Mouse (Mus musculus) urinary bladder, adult 18-20 months (tissue): ENCODE results near the gene Syt2.
A peak's percentile ranks its signal among the peaks of the same experiment; 100 is the strongest.

ENCODE experiments used
- DNase-seq, 2 experiments: peaks; one replicate each; pipeline ENCODE4 v3.0.0; 2022; ENCODE audit warnings: low spot score in 2 of 2, mixed read lengths in 2 of 2

Gene Syt2

GRCm38 (mm10) chr1:134741946-134742661 is 95.6 kb downstream of the Syt2 start:
- no peak for DNase-seq

- no peak for DNase-seq
Observed at GRCm38 (mm10) chr1:134745648-134746047, 99.2 kb downstream of the Syt2 start.

- DNase-seq, result no peak
Observed at GRCm38 (mm10) chr1:134747236-134748174, 101.0 kb downstream of the Syt2 start.

- no peak for DNase-seq
Observed at GRCm38 (mm10) chr1:134749889-134750288, 103.4 kb downstream of the Syt2 start.

GRCm38 (mm10) chr1:134752447-134752846 is 106.0 kb downstream of the Syt2 start:
- DNase-seq, result no peak

GRCm38 (mm10) chr1:134753751-134754630 is 107.5 kb downstream of the Syt2 start:
- DNase-seq, result no peak

GRCm38 (mm10) chr1:134754818-134755217 is 108.3 kb downstream of the Syt2 start:
- DNase-seq, result no peak

GRCm38 (mm10) chr1:134755548-134756189 is 109.2 kb downstream of the Syt2 start:
- no peak for DNase-seq

GRCm38 (mm10) chr1:134756190-134756873 is 109.9 kb downstream of the Syt2 start:
- no peak for DNase-seq

- no peak for DNase-seq
Observed at GRCm38 (mm10) chr1:134757230-134757629, 110.8 kb downstream of the Syt2 start.

- no peak for DNase-seq
Observed at GRCm38 (mm10) chr1:134759133-134759532, 112.7 kb downstream of the Syt2 start.

GRCm38 (mm10) chr1:134760642-134761041 is 114.2 kb downstream of the Syt2 start:
- no peak for DNase-seq

- no peak for DNase-seq
Observed at GRCm38 (mm10) chr1:134761534-134761933, 115.1 kb downstream of the Syt2 start.

GRCm38 (mm10) chr1:134763250-134763649 is 116.8 kb downstream of the Syt2 start:
- DNase-seq, result no peak

GRCm38 (mm10) chr1:134763776-134764438 is 117.4 kb downstream of the Syt2 start:
- no peak for DNase-seq

- DNase-seq, result no peak
Observed at GRCm38 (mm10) chr1:134764831-134765458, 118.5 kb downstream of the Syt2 start.

- no peak for DNase-seq
Observed at GRCm38 (mm10) chr1:134766448-134766847, 120.0 kb downstream of the Syt2 start.

- DNase-seq, result no peak
Observed at GRCm38 (mm10) chr1:134770312-134770711, 123.8 kb downstream of the Syt2 start.

- peak in 1 of 2 experiments; percentile 83 for DNase-seq
Observed at GRCm38 (mm10) chr1:134771353-134771752, 124.9 kb downstream of the Syt2 start.

- DNase-seq, result no peak
Observed at GRCm38 (mm10) chr1:134771999-134772398, 125.5 kb downstream of the Syt2 start.
